Mouse (Mus musculus) embryonic facial prominence, embryonic 11.5 days (tissue): ENCODE data around the gene Ccnc. TPM values are rescaled to one million over a fixed set of nuclear protein-coding genes. Genes with fewer than 3 reads are reported as not detected.

Source experiments
- ATAC-seq: fragments of 200-750 bp; cut with Nextera tagmentation; replicated peaks from 2 replicates; pipeline ENCODE4 v1.8.0; 2017; ENCODE audit warnings: low read depth; ENCODE audit not compliant: insufficient number of reproducible peaks, low FRiP score, low TSS enrichment
- DNase-seq: peaks from one replicate; pipeline ENCODE4 v3.0.0-alpha.2; 2015; ENCODE audit warnings: low spot score
- H3K27ac ChIP-seq: fragments of 300-500 bp; sonication (generic); replicated peaks from 2 replicates; pipeline ENCODE4 v1.5.1; 2014; ENCODE audit warnings: mild to moderate bottlenecking, low read depth, low read length, control low read depth
- H3K27me3 ChIP-seq: fragments of 300-500 bp; sonication (generic); 2 replicates; pipeline ENCODE4 v1.6.1; 2014; ENCODE audit warnings: mild to moderate bottlenecking, low read length, moderate library complexity, mixed read lengths; ENCODE audit not compliant: control insufficient read depth, insufficient read depth
- H3K36me3 ChIP-seq: fragments of 300-500 bp; sonication (generic); replicated peaks from 2 replicates; pipeline ENCODE4 v1.6.1; 2014; ENCODE audit warnings: low read depth, mild to moderate bottlenecking, low read length, moderate library complexity, mixed read lengths; ENCODE audit not compliant: control insufficient read depth, insufficient read depth
- H3K4me1 ChIP-seq: fragments of 300-500 bp; sonication (generic); 2 replicates; pipeline ENCODE4 v1.6.1; 2014; ENCODE audit warnings: low read length, mixed read lengths; ENCODE audit not compliant: control insufficient read depth, insufficient read depth
- H3K4me2 ChIP-seq: fragments of 300-500 bp; sonication (generic); 2 replicates; pipeline ENCODE4 v1.6.1; 2014; ENCODE audit warnings: low read depth, mild to moderate bottlenecking, control low read depth, low read length, moderate library complexity
- H3K4me3 ChIP-seq: fragments of 300-500 bp; sonication (generic); 2 replicates; pipeline ENCODE4 v1.5.1; 2014; ENCODE audit warnings: low read depth, low read length, control low read depth
- H3K9ac ChIP-seq: fragments of 300-500 bp; sonication (generic); replicated peaks from 2 replicates; pipeline ENCODE4 v1.6.1; 2014; ENCODE audit warnings: mild to moderate bottlenecking, control low read depth, low read length
- H3K9me3 ChIP-seq: fragments of 300-500 bp; sonication (generic); replicated peaks from 2 replicates; pipeline ENCODE4 v1.6.1; 2016; ENCODE audit warnings: mild to moderate bottlenecking, low read length, inconsistent platforms, mixed read lengths; ENCODE audit not compliant: control insufficient read depth
- WGBS: fragments of 180-500 bp; shearing (Covaris S2); extraction: QIAGEN DNeasy Blood & Tissue Kit; methylation state at CpG from one replicate; pipeline ENCODE4 v1.1.7; 2014; 5-methylcytosine and 5-hydroxymethylcytosine counted together
- polyA plus RNA-seq: library from polyadenylated mRNA; unstranded; fragments of >200 nt; fragmentation: Nextera tagmentation; extraction: Ambion mirVana; gene quantifications from 2 replicates; pipeline ENCODE4 v1.2.1, GENCODE M21; 2014

Ccnc gene
- polyA plus RNA-seq, 1 experiment from 2014 or later: 67.5 TPM

GRCm38 (mm10) chr4:21771064-21771463 lies 43.6 kb downstream of the Ccnc start:
- Histone ChIP-seq H3K27ac (no peak overlapping the region), H3K4me2 (no peak overlapping the region), H3K9ac (no peak overlapping the region), H3K4me1 (no peaks in the 10 kb centered on the region), H3K4me3 (no peak overlapping the region), H3K9me3 (no peaks in the 10 kb centered on the region), H3K27me3 (no peaks in the 10 kb centered on the region), H3K36me3 (no peaks in the 10 kb centered on the region)
- ATAC-seq (no peak), DNase-seq (no peak)
- 89% methylated on average over 1 of the region's 1 CpGs for WGBS

DNA sequence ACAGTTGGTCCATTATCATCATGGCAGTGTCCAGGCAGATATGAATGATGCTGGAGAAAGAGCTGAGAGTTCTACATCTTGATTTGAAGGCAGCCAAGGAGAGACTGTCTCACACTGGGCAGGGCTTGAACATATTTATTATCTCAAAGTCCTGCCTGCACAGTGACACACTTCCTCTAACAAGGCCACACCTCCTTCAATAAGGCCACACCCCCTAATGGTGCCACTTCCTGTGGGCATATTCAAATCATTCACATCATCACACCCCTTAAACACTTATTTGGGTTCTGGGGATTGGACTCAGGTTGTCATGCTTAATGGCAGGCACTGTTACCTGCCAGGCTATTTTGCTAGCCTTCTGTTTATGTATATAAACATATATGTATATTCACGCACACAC lies 44.8 kb downstream of the Ccnc start:
- no peaks in the 10 kb centered on the region for H3K36me3 ChIP-seq
- H3K4me2 ChIP-seq: no peak overlapping the region
- DNase-seq (no peak), ATAC-seq (no peak)
- no peaks in the 10 kb centered on the region for H3K4me1 ChIP-seq
- H3K9ac ChIP-seq: no peak overlapping the region
- H3K9me3 ChIP-seq: no peaks in the 10 kb centered on the region
- H3K4me3 ChIP-seq: no peak overlapping the region
- WGBS: 92% methylated on average over 1 of the region's 1 CpGs
- H3K27me3 ChIP-seq: no peaks in the 10 kb centered on the region
- no peak overlapping the region for H3K27ac ChIP-seq

- under 1% methylated on average over 45 of the region's 46 CpGs for WGBS
- Histone ChIP-seq H3K4me1 (no peaks in the 10 kb centered on the region), H3K9ac (peak overlapping the region; percentile 79), H3K4me2 (peak overlapping the region; percentile 50), H3K4me3 (peak overlapping the region; percentile 72), H3K27me3 (no peaks in the 10 kb centered on the region), H3K27ac (no peak overlapping the region), H3K36me3 (no peaks in the 10 kb centered on the region), H3K9me3 (no peaks in the 10 kb centered on the region)
- ATAC-seq: peak; percentile 97
- peak; percentile 95 for DNase-seq
These were observed 48.8 kb downstream of the Ccnc start for GRCm38 (mm10) chr4:21776091-21776945.

GRCm38 (mm10) chr4:21776946-21777265 lies 49.4 kb downstream of the Ccnc start:
- H3K4me1 ChIP-seq: no peaks in the 10 kb centered on the region
- H3K27ac ChIP-seq: no peak overlapping the region
- H3K9me3 ChIP-seq: no peaks in the 10 kb centered on the region
- H3K36me3 ChIP-seq: no peaks in the 10 kb centered on the region
- DNase-seq (no peak), ATAC-seq (no peak)
- no peaks in the 10 kb centered on the region for H3K27me3 ChIP-seq
- H3K4me2 ChIP-seq: peak overlapping the region; percentile 47
- WGBS: 14% methylated on average over 9 of the region's 9 CpGs
- peak overlapping the region; percentile 72 for H3K4me3 ChIP-seq
- peak overlapping the region; percentile 79 for H3K9ac ChIP-seq

GRCm38 (mm10) chr4:21780816-21781726 lies 53.6 kb downstream of the Ccnc start:
- no peak overlapping the region for H3K4me2 ChIP-seq
- DNase-seq (no peak), ATAC-seq (no peak)
- H3K27ac ChIP-seq: no peak overlapping the region
- H3K9ac ChIP-seq: no peak overlapping the region
- no peaks in the 10 kb centered on the region for H3K36me3 ChIP-seq
- no peaks in the 10 kb centered on the region for H3K27me3 ChIP-seq
- 92% methylated on average over 12 of the region's 12 CpGs for WGBS
- H3K9me3 ChIP-seq: no peaks in the 10 kb centered on the region
- no peak overlapping the region for H3K4me3 ChIP-seq
- no peaks in the 10 kb centered on the region for H3K4me1 ChIP-seq

GRCm38 (mm10) chr4:21786268-21786667 lies 58.8 kb downstream of the Ccnc start:
- H3K27me3 ChIP-seq: no peaks in the 10 kb centered on the region
- H3K9me3 ChIP-seq: no peaks in the 10 kb centered on the region
- H3K9ac ChIP-seq: no peak overlapping the region
- no peak overlapping the region for H3K27ac ChIP-seq
- ATAC-seq (no peak), DNase-seq (no peak)
- WGBS: 96% methylated on average over 12 of the region's 12 CpGs
- no peak overlapping the region for H3K4me3 ChIP-seq
- H3K36me3 ChIP-seq: 0 out of 2 replicates have a peak, but pooled peaks cover 2% of the 10 kb centered on the region
- no peaks in the 10 kb centered on the region for H3K4me1 ChIP-seq
- no peak overlapping the region for H3K4me2 ChIP-seq

DNA sequence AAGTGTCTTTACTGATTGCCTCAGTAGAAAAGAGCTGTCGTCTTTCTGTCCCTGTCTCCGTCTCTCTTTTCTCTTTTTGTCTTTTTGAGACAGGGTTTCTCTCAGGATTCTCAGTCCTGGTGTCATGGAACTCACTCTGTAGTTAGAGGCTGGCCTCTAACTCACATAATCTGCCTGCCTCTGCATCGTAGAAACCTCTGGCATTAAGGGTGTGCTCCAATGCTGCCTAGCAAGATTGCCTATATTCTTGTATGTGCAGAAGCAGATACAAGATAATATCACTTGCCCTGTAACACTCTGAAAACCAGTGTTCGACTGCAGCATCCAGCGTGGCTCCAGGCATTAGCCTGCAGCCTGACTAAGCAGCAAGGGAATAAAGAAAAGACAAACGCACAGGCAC lies 61.4 kb downstream of the Ccnc start:
- H3K9me3 ChIP-seq: no peaks in the 10 kb centered on the region
- no peak overlapping the region for H3K27ac ChIP-seq
- ATAC-seq (no peak), DNase-seq (no peak)
- no peaks in the 10 kb centered on the region for H3K27me3 ChIP-seq
- 89% methylated on average over 6 of the region's 6 CpGs for WGBS
- 0 out of 2 replicates have a peak, but pooled peaks cover 2% of the 10 kb centered on the region for H3K36me3 ChIP-seq
- H3K4me2 ChIP-seq: no peak overlapping the region
- H3K4me1 ChIP-seq: no peaks in the 10 kb centered on the region
- no peak overlapping the region for H3K9ac ChIP-seq
- no peak overlapping the region for H3K4me3 ChIP-seq

- no peak overlapping the region for H3K4me2 ChIP-seq
- no peaks in the 10 kb centered on the region for H3K9me3 ChIP-seq
- WGBS: 92% methylated on average over 4 of the region's 4 CpGs
- no peak overlapping the region for H3K9ac ChIP-seq
- 0 out of 2 replicates have a peak, but pooled peaks cover 2% of the 10 kb centered on the region for H3K36me3 ChIP-seq
- DNase-seq (no peak), ATAC-seq (no peak)
- H3K4me3 ChIP-seq: no peak overlapping the region
- no peaks in the 10 kb centered on the region for H3K27me3 ChIP-seq
- H3K4me1 ChIP-seq: no peaks in the 10 kb centered on the region
- H3K27ac ChIP-seq: no peak overlapping the region
These were observed 62.3 kb downstream of the Ccnc start for GRCm38 (mm10) chr4:21789836-21790235.
